Mouse (Mus musculus): ENCODE data around the gene Rab5b.

DNA sequence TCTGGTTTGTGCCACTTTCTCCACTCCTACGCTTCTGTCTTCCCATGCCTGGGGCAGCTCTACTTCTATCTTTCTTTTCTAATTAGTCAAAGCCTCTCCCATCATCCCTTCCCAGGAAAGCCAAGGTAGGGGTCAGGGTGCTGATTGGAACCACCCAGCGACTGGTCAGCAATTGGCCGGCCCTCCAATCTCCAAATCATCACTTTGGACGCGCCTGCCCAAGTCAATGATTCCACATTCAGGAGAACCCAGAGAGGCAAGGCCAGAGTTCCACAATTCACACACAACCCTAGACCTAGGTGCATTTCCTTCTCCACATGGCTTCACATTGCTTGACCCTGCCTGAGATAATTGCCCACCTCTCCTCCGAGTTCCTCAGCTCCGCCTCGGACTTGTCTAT lies 48.1 kb upstream of the Rab5b start:
- TF ChIP-seq POLR2A (IDR thresholded peaks at IDR 0.05; ENCODE audit: control insufficient read depth, extremely low read depth, insufficient read depth, low read length, poor library complexity) = no peak
- no peak for TF ChIP-seq CTCF (IDR thresholded peaks at IDR 0.05; ENCODE audit: borderline replicate concordance, control insufficient read depth, extremely low read depth, insufficient read depth, low read length, poor library complexity)

All from thymus, adult 2 months (tissue).